Mouse (Mus musculus) neural tube, embryonic 12.5 days (tissue): Measurements from ENCODE around the gene Gm49388. TPM values are rescaled to one million over a fixed set of nuclear protein-coding genes. Genes with fewer than 3 reads are reported as not detected.

ENCODE experiments used
- ATAC-seq: fragments of 200-750 bp; cut with Nextera tagmentation; 2 replicates; pipeline ENCODE4 v1.8.0; 2017; ENCODE audit warnings: low read depth, mild to moderate bottlenecking, moderate TSS enrichment, moderate library complexity; ENCODE audit not compliant: low FRiP score
- H3K27ac ChIP-seq: fragments of 300-500 bp; sonication (generic); 2 replicates; pipeline ENCODE4 v1.5.1; 2016
- H3K27me3 ChIP-seq: fragments of 300-500 bp; sonication (generic); replicated peaks from 2 replicates; pipeline ENCODE4 v1.6.1; 2016; ENCODE audit warnings: mild to moderate bottlenecking
- H3K36me3 ChIP-seq: fragments of 300-500 bp; sonication (generic); 2 replicates; pipeline ENCODE4 v1.6.1; 2016; ENCODE audit warnings: mild to moderate bottlenecking
- H3K4me1 ChIP-seq: fragments of 300-500 bp; sonication (generic); 2 replicates; pipeline ENCODE4 v1.6.1; 2016
- H3K4me2 ChIP-seq: fragments of 300-500 bp; sonication (generic); replicated peaks from 2 replicates; pipeline ENCODE4 v1.6.1; 2016; ENCODE audit warnings: mild to moderate bottlenecking
- H3K4me3 ChIP-seq: fragments of 300-500 bp; sonication (generic); 2 replicates; pipeline ENCODE4 v1.5.1; 2016
- H3K9ac ChIP-seq: fragments of 300-500 bp; sonication (generic); 2 replicates; pipeline ENCODE4 v1.6.1; 2016; ENCODE audit warnings: mild to moderate bottlenecking
- H3K9me3 ChIP-seq: fragments of 300-500 bp; sonication (generic); 2 replicates; pipeline ENCODE4 v1.6.1; 2016; ENCODE audit warnings: mild to moderate bottlenecking
- WGBS: fragments of 180-500 bp; shearing (Covaris S2); methylation state at CpG from one replicate; pipeline ENCODE4 v1.1.7; 2016; 5-methylcytosine and 5-hydroxymethylcytosine counted together
- polyA plus RNA-seq: library from polyadenylated mRNA; unstranded; fragments of >200 nt; fragmentation: Nextera tagmentation; extraction: Ambion mirVana; gene quantifications from 2 replicates; pipeline ENCODE4 v1.2.1, GENCODE M21; 2016

Gm49388 gene
- polyA plus RNA-seq: not detected in 2 replicates

DNA sequence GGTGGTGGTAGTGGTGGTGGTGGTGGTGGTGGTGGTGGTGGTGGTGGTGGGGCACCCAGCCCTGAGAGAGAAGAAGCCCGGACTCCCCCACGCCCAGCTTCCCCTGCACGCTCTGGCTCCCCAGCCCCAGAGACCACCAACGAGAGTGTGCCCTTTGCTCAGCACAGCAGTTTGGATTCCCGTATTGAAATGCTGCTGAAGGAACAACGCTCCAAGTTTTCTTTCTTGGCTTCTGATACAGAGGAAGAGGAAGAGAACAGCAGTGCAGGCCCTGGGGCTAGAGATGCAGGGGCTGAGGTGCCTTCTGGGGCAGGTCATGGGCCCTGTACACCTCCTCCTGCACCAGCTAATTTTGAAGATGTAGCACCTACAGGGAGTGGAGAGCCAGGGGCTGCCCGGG lies at the start of gene Gm49388:
Gene Gm49388 (plus strand): TSS at position 301 of the 400 bp plus-strand sequence.
- Histone ChIP-seq H3K27ac (no peak within 1 kb of the TSS), H3K4me3 (no peak within 1 kb of the TSS), H3K27me3 (no peaks in the 10 kb centered on the region), H3K9ac (no peak within 1 kb of the TSS), H3K36me3 (peaks cover 96% of the 10 kb centered on the region), H3K4me1 (no peaks in the 10 kb centered on the region), H3K9me3 (no peaks in the 10 kb centered on the region), H3K4me2 (no peak within 1 kb of the TSS)
- no peak for ATAC-seq
- 92% methylated on average over 7 of the region's 7 CpGs for WGBS

DNA sequence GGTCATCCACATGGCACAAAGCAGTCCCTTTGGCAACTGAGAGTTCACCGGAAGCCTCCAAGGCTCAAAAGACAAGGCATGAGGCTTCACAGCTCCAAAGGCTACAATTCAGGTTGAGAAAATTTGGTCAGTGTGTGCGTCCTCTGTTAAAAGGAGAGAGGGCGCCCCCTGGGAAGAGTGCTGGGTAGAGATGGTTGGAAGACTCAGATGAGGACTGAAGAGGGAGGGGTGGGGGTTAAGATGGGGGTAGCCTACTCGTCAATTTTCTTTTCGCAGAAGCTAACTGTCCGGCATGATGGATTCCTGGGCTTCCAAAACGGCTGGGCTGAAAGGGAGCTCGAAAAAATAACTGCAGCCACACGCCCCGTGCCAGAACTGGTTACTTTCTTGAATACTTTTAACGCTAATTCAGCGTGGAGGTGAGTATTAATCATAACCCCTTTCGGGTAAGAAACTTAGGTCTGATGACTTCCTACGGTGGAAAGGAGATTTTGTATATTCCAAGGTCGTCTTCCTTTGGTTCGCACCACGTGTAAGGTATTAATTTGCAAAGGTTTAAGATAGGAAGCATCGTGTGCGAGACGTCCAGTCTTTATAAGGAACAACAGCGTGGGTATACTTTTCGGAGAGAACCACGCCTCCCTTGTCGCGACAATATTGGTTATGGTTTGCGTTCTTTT lies 40.9 kb upstream of the Gm49388 start, which contains the start of gene Fbxl19:
Gene Fbxl19 (plus strand): TSS at position 178 of the 680 bp plus-strand sequence.
- WGBS: 1% methylated on average over 26 of the region's 26 CpGs

DNA sequence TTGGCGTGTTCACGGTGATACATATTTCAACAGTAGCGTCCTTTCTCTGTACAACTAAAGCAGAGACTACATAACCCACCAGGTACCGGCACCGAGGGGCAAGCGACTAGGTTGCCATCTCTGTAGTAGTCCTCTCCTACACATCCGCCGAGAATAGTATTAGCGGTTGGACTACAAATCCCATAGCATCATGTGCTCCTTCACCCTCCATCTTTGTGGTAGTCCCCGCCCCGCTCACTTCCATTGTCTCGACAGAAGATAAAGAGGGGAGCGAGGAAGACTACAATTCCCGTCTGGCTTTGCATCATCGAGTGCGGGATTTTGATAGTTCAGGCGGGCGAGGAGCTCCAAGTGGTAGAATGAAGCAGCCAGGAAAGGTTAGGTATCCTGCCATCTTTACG lies 40.2 kb upstream of the Gm49388 start:
- under 1% methylated on average over 19 of the region's 19 CpGs for WGBS
- H3K4me1 ChIP-seq: peaks cover 24% of the 10 kb centered on the region

More for the DNA sequence above, 40.9 kb upstream of the Gm49388 start, which contains the start of gene Fbxl19:
- no peak for ATAC-seq
- Histone ChIP-seq H3K27me3 (no peaks in the 10 kb centered on the region), H3K4me3 (peak within 1 kb of the TSS; percentile 94), H3K27ac (peak within 1 kb of the TSS; percentile 64), H3K4me2 (peak within 1 kb of the TSS; percentile 91), H3K4me1 (peaks cover 24% of the 10 kb centered on the region), H3K36me3 (peaks cover 18% of the 10 kb centered on the region), H3K9ac (peak within 1 kb of the TSS; percentile 93; the same call in 1 of the 2 replicates), H3K9me3 (no peaks in the 10 kb centered on the region)

DNA sequence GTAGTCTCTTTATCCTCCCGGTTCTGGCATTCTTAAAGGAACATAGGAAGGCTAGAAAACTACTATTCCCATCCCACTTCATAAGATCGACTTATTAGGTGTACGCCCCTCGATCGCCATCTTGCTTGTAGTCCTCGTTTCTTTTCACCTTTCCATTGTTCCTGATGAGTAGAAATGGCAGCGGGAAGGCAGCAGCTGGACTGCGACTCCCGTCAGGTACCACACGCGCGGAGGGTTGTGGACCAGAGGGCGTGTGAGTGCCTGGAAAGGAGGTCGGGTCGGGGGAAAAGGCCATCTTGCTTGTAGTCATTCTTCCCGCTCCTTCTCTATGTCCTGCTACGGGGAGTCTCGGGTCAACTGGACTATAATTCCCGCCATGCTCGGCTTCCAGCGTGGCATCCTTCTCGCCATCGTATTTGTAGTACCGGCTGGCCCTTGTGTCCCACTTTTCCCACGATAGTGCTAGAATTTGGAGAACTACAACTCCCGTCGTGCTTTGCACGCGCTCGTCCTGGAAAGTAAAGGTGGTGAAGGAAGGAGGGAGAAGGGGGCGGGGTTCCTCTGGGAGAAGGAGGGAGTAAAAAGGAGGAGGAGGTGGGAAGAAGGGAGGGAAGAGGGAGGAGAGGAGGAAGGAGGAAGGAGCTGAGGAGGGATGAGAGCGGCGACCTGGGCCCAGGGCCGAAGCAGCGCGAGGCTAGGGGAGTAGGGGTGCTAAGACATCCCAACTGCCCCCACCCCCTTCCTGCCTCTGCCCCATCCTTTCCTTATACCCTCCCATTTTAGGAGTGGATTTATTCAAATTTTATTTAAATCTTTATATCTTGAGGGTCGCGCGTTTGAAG lies 39.5 kb upstream of the Gm49388 start:
- Histone ChIP-seq H3K4me3 (peak overlapping the region; percentile 94), H3K36me3 (peaks cover 32% of the 10 kb centered on the region), H3K9ac (peak overlapping the region; percentile 93), H3K4me2 (peak overlapping the region; percentile 91), H3K27me3 (no peaks in the 10 kb centered on the region), H3K4me1 (peaks cover 24% of the 10 kb centered on the region), H3K27ac (peak overlapping the region; percentile 76), H3K9me3 (no peaks in the 10 kb centered on the region)
- peak; percentile 86 for ATAC-seq
- under 1% methylated on average over 39 of the region's 39 CpGs for WGBS

More for the DNA sequence above, 40.2 kb upstream of the Gm49388 start:
- peak overlapping the region; percentile 93; the same call in 1 of the 2 replicates for H3K9ac ChIP-seq
- peak overlapping the region; percentile 91 for H3K4me2 ChIP-seq
- H3K9me3 ChIP-seq: no peaks in the 10 kb centered on the region
- H3K27me3 ChIP-seq: no peaks in the 10 kb centered on the region
- peaks cover 26% of the 10 kb centered on the region for H3K36me3 ChIP-seq
- H3K27ac ChIP-seq: peak overlapping the region; percentile 64
- H3K4me3 ChIP-seq: peak overlapping the region; percentile 94
- peak; percentile 89 for ATAC-seq

DNA sequence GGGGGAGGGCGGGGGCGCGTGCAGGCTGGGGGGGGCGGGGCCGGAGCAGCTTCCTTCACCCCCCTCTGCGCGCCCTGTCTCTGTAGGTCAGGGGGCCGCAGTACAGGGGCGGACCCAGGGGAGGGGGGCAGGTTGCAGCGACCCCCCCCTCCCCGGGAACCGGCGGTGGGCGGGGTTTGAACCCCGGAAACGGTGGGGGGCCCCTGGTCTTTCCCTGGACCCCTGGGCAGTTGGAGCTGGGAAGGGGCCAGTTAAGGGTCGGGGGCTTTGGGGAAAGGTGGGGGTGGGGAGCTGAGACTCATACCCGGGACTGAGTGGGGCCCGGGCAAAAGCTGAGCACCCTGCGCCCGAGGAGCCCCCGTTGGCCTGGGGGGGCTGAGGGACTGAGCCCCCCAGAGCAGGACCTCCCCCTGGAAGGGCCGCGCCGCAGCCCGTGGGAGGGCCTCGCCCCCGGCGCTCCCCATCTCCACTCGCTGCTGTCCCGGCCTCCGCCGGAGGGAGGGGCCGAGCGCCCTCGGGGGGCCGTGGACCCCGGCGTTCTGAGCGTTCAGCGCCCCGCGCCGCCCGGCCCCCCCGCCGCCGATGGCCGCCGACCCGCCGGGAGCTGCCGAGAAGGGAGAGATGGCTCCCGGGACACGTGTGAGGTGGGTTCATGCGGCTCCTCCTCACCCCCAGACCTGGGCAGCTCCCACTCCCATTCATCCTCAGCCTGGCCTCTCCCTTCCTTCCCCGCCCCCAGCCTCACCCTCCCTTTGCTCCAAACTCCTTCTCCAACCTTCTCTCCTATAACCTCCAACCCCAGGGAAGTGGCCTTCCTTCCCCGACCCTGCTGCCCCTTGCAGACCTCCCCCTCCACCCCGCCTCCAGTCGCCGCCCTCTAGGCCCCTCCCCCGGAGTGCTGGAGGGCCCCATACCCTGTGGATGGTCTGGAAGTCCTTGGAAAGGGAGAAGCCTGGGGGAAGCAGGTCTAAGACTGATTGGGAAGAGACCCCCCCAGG lies 38.6 kb upstream of the Gm49388 start:
- under 1% methylated on average over 49 of the region's 62 CpGs for WGBS
- Histone ChIP-seq H3K27ac (peak overlapping the region; percentile 76), H3K4me2 (peak overlapping the region; percentile 91), H3K4me3 (peak overlapping the region; percentile 94), H3K27me3 (no peaks in the 10 kb centered on the region), H3K9ac (peak overlapping the region; percentile 93), H3K36me3 (peaks cover 41% of the 10 kb centered on the region), H3K9me3 (no peaks in the 10 kb centered on the region), H3K4me1 (peaks cover 24% of the 10 kb centered on the region)
- ATAC-seq: peak; percentile 6; the same call in 1 of the 2 replicates

DNA sequence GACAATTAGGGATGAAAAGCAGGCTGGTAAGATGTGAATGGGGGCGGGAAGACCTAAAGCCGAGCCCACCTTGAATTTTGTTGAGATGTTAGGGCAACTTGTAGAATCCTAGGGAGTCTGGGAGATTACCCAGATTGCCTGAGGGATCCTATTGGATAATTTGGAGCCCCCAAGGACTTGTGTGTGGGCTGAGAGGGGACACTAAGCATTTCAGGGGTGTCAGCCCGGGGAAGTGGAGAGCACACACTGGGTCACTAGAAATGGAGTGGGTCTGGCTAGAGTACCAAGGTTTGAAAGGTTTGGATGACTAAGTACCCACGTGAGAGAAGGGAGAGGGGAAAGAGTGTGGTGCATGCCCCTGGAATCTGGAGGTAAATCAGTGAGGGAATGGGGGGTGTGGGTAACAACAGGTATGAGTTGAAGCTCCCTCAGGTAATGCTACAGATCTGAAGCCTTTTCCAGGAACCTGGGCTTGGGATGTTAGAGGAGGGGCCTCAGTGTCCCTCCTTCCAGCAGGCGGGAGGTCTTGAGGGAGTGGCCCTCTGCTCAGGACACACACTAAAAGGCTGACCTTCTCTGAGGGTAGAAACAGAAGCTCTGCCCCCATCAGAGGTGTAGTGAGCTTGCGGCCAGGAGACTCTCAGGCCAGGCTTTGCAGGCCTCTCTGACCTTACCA lies 37.7 kb upstream of the Gm49388 start:
- no peak for ATAC-seq
- Histone ChIP-seq H3K27ac (no peak overlapping the region), H3K36me3 (peaks cover 48% of the 10 kb centered on the region), H3K4me2 (peak overlapping the region; percentile 91), H3K4me3 (peak overlapping the region; percentile 94), H3K27me3 (no peaks in the 10 kb centered on the region), H3K9ac (peak overlapping the region; percentile 93), H3K9me3 (no peaks in the 10 kb centered on the region), H3K4me1 (peaks cover 24% of the 10 kb centered on the region)
- WGBS: 36% methylated on average over 6 of the region's 6 CpGs

DNA sequence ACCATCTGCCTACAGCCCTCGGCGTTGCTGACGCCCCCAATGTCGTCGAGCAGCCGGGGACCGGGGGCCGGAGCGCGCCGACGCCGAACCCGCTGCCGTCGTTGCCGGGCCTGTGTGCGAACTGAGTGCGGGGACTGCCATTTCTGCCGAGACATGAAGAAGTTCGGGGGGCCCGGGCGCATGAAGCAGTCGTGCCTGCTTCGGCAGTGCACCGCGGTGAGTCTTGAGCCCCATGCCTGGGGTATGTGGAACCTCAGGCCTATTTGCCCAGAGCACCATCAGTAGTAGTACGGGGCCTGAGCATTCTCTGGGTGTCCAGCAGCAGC lies 37.2 kb upstream of the Gm49388 start:
- WGBS: 94% methylated on average over 28 of the region's 28 CpGs
- no peaks in the 10 kb centered on the region for H3K27me3 ChIP-seq
- ATAC-seq: no peak
- peak overlapping the region; percentile 94; the same call in 1 of the 2 replicates for H3K4me3 ChIP-seq
- H3K27ac ChIP-seq: no peak overlapping the region
- H3K36me3 ChIP-seq: peaks cover 53% of the 10 kb centered on the region
- H3K9me3 ChIP-seq: no peaks in the 10 kb centered on the region
- peaks cover 24% of the 10 kb centered on the region for H3K4me1 ChIP-seq
- 0 out of 2 replicates have a peak overlapping the region, but pooled peaks have one; percentile 93 for H3K9ac ChIP-seq
- peak overlapping the region; percentile 91 for H3K4me2 ChIP-seq

DNA sequence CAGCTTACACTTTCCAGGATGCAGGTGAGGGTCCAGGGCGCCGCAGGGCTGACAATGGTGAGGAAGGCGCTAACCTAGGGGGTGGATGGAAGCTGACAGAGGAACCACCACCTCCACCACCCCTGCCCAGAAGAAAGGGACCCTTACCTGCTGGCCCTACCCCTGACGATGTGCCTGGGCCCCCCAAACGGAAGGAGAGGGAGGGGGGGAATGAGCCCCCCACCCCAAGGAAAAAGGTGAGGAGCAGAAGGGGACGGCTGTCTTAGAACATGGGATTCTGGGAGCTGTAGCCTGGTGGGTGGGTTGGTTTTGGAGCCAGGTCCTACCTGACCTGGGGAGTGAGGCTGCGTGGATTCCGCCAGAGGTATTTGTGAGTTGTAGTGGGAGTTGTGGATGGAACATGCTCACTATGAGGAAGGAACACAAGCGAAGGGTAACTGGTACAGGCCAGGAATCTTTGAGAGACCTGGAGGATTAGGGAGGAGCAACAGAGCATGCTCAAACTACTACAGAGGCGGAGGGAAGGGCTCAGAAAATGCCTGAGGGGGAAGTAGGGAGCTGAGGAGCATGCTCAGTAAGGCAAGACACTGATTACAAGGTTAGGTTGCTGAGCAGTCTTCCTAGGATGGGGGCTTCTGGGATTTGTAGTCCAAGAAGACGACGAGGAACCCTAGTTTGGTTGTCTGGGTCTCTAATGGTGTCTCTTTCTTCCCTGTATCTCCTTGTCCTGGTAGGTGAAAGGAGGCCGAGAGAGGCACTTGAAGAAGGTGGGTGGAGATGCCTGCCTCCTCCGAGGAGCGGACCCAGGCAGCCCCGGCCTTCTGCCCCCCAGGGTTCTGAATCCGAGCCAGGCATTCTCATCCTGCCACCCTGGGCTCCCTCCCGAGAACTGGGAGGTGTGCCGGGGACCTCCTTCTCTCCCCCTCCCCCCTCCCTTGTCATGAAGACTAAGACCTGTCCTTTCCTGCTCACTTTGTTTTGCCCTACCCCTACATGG lies 35.0 kb upstream of the Gm49388 start:
- H3K9me3 ChIP-seq: no peaks in the 10 kb centered on the region
- ATAC-seq: no peak
- H3K27me3 ChIP-seq: no peaks in the 10 kb centered on the region
- H3K4me1 ChIP-seq: peaks cover 20% of the 10 kb centered on the region
- H3K9ac ChIP-seq: 0 out of 2 replicates have a peak overlapping the region, but pooled peaks have one; percentile 9
- no peak overlapping the region for H3K4me2 ChIP-seq
- peaks cover 74% of the 10 kb centered on the region for H3K36me3 ChIP-seq
- H3K4me3 ChIP-seq: no peak overlapping the region
- no peak overlapping the region for H3K27ac ChIP-seq
- 91% methylated on average over 19 of the region's 19 CpGs for WGBS

DNA sequence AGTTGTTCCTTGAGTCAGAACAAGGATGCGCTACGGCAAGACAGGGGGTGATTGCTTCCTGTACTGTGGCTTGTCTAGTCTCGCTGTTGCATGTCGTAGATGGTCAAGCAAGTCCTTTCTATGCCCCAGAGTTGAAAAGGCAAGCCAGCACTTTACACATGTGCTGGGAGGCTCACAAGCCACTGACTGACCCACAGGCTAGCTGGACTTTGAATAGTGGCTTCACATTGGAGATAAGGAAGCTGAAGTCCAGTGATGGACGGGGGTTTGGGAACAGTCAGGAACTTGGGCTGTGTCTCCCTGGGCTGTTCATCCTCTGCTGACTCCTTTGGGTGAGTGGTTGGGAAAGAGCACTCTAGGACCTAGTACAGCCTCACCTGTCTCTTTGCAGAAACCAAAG lies 33.8 kb upstream of the Gm49388 start:
- ATAC-seq: no peak
- peaks cover 23% of the 10 kb centered on the region for H3K4me1 ChIP-seq
- 95% methylated on average over 5 of the region's 5 CpGs for WGBS

DNA sequence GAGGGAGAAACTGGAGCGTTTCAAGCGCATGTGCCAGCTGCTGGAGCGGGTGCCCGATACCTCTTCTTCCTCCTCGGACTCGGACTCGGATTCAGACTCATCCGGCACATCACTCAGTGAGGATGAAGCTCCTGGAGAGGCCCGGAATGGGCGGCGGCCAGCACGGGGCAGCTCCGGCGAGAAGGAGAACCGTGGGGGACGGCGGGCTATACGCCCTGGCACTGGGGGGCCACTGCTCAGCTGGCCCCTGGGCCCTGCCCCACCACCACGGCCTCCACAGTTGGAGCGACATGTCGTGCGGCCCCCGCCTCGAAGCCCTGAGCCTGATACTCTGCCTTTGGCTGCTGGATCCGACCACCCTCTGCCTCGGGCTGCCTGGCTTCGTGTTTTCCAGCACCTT lies 33.3 kb upstream of the Gm49388 start:
- Histone ChIP-seq H3K9ac (no peak overlapping the region), H3K4me2 (no peak overlapping the region), H3K9me3 (no peaks in the 10 kb centered on the region), H3K4me3 (no peak overlapping the region), H3K27me3 (no peaks in the 10 kb centered on the region), H3K36me3 (peaks cover 88% of the 10 kb centered on the region), H3K4me1 (peaks cover 22% of the 10 kb centered on the region), H3K27ac (no peak overlapping the region)
- ATAC-seq: no peak
- 97% methylated on average over 27 of the region's 27 CpGs for WGBS

More for the DNA sequence above, 33.8 kb upstream of the Gm49388 start:
- no peak overlapping the region for H3K27ac ChIP-seq
- H3K9me3 ChIP-seq: no peaks in the 10 kb centered on the region
- H3K27me3 ChIP-seq: no peaks in the 10 kb centered on the region
- no peak overlapping the region for H3K9ac ChIP-seq
- no peak overlapping the region for H3K4me2 ChIP-seq
- H3K4me3 ChIP-seq: no peak overlapping the region
- peaks cover 83% of the 10 kb centered on the region for H3K36me3 ChIP-seq
